Mouse (Mus musculus) CD8-positive naive resting alpha-beta T cell, adult 57 days (primary cell): ENCODE measurements around the gene Cygb. TPM values are rescaled to one million over a fixed set of nuclear protein-coding genes. Genes with fewer than 3 reads are reported as not detected.

Source experiments
- total RNA-seq: library from RNA; stranded (reverse); gene quantifications from one replicate; pipeline ENCODE4 v1.2.4, GENCODE M21; 2023

Gene Cygb
- total RNA-seq = not detected

DNA sequence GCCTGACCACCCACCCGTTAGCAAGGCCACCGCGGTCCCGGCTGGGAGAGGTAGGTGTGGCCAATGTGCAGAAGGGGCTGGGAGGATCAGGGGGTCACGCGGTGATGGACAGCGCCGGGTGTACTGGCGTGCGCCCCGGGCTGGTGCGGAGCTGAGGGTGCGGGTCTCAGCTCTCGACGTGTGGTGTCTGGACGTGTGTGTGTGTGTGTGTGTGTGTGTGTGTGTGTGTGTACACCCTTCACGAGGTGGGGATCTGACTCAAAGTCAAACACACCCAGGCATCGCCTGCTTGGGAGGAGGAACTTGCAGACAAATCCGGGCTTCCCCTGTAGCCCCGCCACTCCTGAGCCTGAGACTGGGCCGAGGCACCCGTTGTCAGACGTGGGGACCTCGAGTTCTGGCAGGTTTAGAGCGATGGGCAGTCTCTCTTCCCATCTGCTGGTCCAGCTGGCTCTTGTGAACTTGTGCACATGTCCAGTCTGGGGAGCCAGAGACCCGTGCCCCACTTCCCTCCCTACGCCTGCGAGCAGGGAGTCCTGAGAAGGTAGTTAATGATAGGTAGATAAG lies at the start of gene Cygb:
TSS of gene Cygb (minus strand) at position 59 of the 567 bp plus-strand sequence.

DNA sequence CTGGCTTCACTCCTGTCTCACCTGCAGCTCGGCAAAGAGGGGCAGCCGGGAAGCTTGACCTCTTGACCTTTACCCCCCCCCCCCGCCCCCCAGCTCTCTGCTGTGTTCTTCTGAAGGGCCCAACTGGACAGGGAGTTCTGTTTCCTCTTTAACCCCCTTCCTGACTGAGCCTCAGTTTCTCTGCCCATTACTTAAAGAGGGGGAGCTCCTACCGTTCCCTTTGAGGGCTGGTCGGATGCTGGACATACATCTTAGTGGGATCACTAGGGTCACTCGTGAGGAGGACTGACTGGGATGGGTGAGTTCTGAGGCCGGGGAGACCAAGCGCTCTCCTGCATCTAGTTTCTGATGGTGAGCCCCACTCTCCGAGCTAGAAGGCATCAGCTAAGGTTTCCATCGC lies 879 bp downstream of the Cygb start, which contains the start of gene Prcd:
TSS of gene Prcd (plus strand) at position 301 of the 400 bp plus-strand sequence.

DNA sequence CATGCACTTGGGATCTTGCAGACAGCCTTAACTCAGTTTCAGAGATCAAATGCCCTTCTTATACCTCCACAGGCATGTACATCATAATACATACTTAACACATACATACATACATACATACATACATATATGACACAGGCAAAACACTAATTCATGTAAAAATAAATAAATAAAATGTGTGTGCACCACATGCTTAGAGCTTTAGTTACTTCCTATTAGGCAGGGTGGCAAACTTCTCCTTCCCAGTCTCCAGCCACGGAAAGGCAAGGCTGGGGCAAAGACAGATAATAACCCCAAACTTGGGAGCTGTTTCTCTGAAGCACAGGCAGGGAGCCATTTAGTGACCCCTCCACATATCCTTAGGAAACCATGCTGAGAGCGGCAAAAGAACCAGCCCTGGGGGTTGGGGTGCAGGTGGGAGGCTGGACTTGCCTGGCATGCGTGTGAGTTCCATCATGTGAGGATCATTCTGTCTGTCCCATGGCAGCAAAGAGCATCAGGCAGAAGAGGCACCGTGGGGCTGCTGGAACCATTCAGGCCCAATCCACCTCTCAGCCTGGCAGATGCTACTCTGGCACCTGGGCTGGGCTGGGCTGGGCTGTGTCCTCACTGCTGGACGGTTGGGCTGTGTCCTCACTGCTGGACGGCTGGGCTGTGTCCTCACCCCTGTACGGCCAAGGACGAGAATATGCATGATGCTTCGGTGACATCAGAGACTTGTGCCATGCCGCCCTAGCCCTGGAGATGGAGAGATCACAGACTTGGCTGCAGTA lies 27.6 kb downstream of the Cygb start, which contains the start of gene Rhbdf2:
TSS of gene Rhbdf2 (minus strand) at position 721 of the 773 bp plus-strand sequence.

Other genes starting within 250 kb of the Cygb start
- 10.5 TPM for gene Rnf157, start 241.3 kb downstream of the Cygb start, total RNA-seq
- 101 TPM for gene Ubald2, start 220.2 kb downstream of the Cygb start, total RNA-seq
- not detected for gene Qrich2, start 188.1 kb downstream of the Cygb start, total RNA-seq
- gene Prpsap1, start 160.1 kb downstream of the Cygb start, total RNA-seq = 81.2 TPM
- 0.12 TPM for gene Sphk1, start 123.4 kb downstream of the Cygb start, total RNA-seq
- gene Ube2o, start 72.9 kb downstream of the Cygb start, total RNA-seq = 22.7 TPM
- gene Aanat, start 67.9 kb downstream of the Cygb start, total RNA-seq = not detected
- gene Rhbdf2, start 27.3 kb downstream of the Cygb start, total RNA-seq = 15.6 TPM
- not detected for gene Prcd, start 779 bp downstream of the Cygb start, total RNA-seq
- not detected for gene St6galnac1, start 121.2 kb upstream of the Cygb start, total RNA-seq
- not detected for gene Mxra7, start 173.7 kb upstream of the Cygb start, total RNA-seq
- gene Mettl23, start 189.0 kb upstream of the Cygb start, total RNA-seq = 69.0 TPM
- 60.2 TPM for gene Jmjd6, start 189.1 kb upstream of the Cygb start, total RNA-seq
- gene Mfsd11, start 198.1 kb upstream of the Cygb start, total RNA-seq = 11.1 TPM
- 421 TPM for gene Srsf2, start 198.8 kb upstream of the Cygb start, total RNA-seq